Mouse (Mus musculus) frontal cortex, postnatal 10 days (tissue): Measurements from ENCODE around the gene Ispd.

Experiments used
- DNase-seq, 2 experiments: peaks; one replicate each; pipeline ENCODE4 v3.0.0; 2022; ENCODE audit warnings: low spot score in 2 of 2, mixed read lengths in 1 of 2

Gene Ispd

GRCm38 (mm10) chr12:36468325-36469044 lies 87.2 kb downstream of the Ispd start:
- no peak for DNase-seq

- no peak for DNase-seq
These were observed 90.2 kb downstream of the Ispd start for GRCm38 (mm10) chr12:36471411-36471810.

DNA sequence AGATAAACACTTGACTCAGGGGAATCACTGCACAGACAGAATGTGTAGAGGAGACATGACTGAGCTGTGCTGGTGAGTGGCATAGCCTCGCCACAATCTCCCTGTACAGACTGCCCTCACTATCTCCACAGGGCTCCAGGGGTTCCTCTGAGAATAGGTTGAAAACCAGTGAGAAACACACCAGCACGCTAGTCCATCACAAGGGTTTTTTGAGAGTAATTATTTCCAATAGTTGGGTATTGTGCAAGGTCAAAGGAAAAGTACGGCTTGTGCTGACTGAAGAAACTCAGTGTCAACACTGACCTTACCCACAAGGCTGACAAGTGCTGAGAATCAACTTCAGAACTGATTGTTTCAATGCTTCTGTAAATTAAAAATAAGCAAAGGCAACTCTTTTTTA lies 92.9 kb downstream of the Ispd start:
- no peak for DNase-seq

- no peak for DNase-seq
These were observed 94.0 kb downstream of the Ispd start for GRCm38 (mm10) chr12:36475269-36475668.

DNA sequence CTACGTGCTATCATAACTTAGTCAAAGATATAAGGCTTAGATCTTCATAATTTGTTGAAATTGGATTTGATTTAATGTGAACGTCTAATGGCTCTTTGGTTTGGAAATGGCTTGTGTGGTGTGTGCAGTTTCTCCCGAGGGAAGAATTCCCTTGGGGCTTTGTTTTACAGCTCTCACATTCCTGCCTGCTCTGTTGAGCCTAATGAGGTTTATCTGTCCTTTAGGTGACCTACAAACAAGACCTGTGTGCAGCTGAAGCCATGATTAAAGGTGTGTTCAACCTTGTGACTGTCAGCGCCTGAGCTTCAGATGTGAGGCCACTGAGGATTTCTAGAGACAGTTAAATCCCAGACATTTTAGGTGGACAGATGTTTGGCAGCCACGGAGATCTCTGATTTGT lies 95.2 kb downstream of the Ispd start:
- no peak for DNase-seq

DNA sequence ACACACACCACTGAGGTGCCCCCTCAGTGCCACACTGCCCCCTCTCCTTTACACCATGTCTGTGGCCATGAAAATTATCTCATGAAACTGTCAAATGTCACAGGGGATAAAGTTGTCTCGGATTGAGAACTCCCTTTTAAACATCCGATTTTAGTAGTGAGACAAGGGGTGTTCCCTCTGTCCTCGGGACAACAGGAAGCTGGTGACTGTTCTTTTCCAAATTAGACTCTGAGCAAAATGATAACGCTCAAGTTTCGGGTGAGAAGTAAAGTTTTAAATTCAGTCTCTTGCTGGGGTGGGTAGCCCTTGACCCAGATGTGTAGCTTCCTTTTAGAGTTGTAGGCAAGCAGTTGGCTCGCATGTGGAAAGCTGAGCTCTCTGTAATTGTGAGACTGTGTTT lies 96.3 kb downstream of the Ispd start:
- DNase-seq = no peak

DNA sequence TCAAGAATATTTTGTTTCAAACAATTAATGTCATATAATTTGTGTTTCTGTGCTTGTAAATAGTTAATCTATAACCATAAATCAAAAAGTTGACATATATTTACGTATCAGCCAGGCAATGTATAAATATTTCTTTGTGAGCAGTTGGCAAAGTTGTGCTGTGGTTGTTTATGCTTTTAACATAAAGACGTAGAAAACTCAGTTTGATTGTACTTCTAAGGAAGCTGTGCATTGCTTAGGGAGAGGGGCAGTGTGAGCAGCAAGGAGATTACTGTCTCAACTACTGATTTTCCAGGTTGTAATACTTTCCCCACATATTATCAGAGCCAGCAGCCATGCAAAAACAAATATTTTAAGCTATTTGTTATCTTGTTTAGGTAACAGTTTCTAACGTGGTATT lies 96.7 kb downstream of the Ispd start:
- no peak for DNase-seq

- no peak for DNase-seq
These were observed 100.5 kb downstream of the Ispd start for GRCm38 (mm10) chr12:36481742-36482141.

GRCm38 (mm10) chr12:36483346-36483745 lies 102.1 kb downstream of the Ispd start:
- DNase-seq = no peak

GRCm38 (mm10) chr12:36497565-36497964 lies 116.3 kb downstream of the Ispd start:
- DNase-seq = no peak

- no peak for DNase-seq
These were observed 126.1 kb downstream of the Ispd start for GRCm38 (mm10) chr12:36507111-36507903.

DNA sequence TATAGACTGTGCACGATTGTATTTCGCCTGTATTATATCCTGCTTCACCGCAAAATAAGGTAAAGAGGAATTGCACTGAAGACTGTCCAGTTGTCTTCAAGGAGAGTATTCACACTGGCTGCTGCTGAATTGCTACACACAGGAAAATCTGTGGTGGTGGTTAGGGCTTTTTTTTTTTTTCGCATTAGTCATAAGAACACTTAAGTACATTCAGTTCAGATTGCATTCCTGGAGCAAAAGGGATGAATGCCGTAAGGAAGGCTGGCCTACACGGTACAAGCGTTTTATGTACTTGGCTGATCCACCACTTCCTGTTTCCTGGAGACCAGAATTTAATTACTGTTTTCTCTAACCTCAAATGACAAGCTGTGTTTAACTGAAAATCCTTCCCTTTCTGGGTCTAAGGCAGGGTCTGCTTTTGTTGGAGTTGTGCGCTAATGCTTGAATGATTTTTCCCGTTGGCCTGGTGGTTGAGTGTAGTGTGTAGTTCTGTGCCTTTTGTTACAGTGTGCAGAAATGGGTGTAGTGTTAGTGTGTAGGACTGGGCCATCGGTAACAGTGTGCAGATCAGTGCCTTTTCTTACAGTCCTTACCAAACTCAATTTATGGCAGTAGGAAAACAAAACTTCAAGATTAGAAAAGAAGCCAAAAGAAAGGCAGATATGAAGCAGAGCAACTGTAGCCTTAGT lies 128.8 kb downstream of the Ispd start:
- no peak for DNase-seq

GRCm38 (mm10) chr12:36521774-36522173 lies 140.5 kb downstream of the Ispd start:
- no peak for DNase-seq

DNA sequence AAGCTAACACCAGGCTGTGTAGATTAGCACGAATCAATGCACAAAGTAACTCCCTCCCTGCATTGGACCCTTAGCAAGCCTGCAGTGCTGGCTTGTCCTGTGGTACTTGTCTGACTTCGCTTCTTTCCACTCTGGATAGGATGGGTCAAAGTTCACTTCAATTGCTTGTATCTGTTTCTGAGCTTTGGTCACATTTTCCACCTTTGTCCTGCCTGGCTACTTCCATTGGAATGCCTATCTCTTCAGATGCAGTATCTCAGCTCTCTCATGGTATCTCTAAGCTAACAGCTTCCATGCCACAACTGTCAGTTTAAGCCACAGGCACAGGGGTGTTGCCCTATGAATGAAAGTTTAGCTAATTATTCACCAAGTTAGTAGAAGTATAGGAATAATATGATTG lies 142.3 kb downstream of the Ispd start:
- no peak for DNase-seq

GRCm38 (mm10) chr12:36530920-36531319 lies 149.7 kb downstream of the Ispd start:
- DNase-seq = no peak

- no peak for DNase-seq
These were observed 150.3 kb downstream of the Ispd start for GRCm38 (mm10) chr12:36531421-36532072.

GRCm38 (mm10) chr12:36532525-36532924 lies 151.3 kb downstream of the Ispd start:
- DNase-seq = no peak

GRCm38 (mm10) chr12:36533160-36533900 lies 152.1 kb downstream of the Ispd start:
- no peak for DNase-seq

- DNase-seq = no peak
These were observed 153.3 kb downstream of the Ispd start for GRCm38 (mm10) chr12:36534589-36534988.

GRCm38 (mm10) chr12:36545318-36545717 lies 164.1 kb downstream of the Ispd start:
- DNase-seq = no peak

- DNase-seq = no peak
These were observed 168.2 kb downstream of the Ispd start for GRCm38 (mm10) chr12:36549474-36549873.
